Mouse (Mus musculus): ENCODE results near the gene Aldh16a1. TPM values are rescaled to one million over a fixed set of nuclear protein-coding genes. Genes with fewer than 3 reads are reported as not detected.

Aldh16a1 gene
- total RNA-seq, 2 experiments from 2014 or later, result 62.7 to 76.7 TPM

DNA sequence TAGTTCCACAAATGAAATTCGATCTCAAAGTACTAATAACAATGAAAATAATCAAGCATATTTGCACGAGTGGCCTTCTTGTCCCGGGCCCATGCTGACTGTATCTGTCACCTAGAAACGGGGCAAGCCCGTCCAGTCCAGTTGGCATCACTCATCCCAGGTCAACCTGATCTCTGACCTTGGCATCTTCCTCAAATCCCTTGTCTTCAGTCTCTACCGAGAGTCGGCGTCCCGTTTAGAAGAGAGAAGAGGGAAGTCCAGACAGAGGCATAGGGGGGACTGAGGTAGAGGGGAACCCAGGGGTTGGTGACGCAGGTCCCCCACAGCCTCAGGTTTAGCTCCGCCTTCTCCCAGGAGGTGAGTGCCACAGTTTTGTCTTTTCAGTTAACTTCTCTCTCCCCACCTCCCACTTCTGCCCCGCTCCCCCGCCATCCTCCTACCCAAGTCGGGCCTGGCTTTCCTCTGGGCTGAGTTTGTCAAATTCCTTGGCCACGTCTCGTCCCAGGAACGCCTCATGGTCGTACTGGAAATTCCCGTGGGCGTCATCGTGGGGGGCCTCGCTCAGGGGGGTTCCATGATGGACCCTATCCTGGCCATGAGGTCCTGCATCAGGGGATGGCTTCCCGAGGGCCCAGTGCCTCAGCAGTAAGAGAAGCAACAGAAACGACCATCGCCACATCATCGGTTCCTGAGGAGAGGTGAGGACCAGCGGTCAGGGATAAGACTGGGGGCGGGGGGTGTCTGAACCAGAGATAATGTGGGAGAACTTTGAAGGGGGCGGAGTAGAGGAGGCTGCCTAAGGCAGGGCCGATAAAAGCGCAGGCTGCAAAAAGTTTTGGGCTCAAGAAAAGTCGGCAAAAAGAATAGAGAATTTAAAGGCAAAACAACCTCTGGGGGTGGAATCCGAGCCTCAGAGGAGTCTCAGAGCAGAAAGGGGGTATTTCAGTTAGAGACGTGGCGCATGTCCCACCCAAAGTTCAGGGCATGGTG lies 63.1 kb downstream of the Aldh16a1 start:
- no peak for DNase-seq

Small RNAs within 50 kb of the gene (microRNA-seq; reads per million reads assigned to microRNA genes)
- 734 reads per million, percentile 75 among the genes with 10 or more reads in this experiment for gene Mir150
- 68.2 reads per million, percentile 46 among the genes with 10 or more reads in this experiment for gene Mir5121
- gene Mir7055, result not detected

Other genes with a start within 250 kb of the Aldh16a1 start
- 100 to 1,000 TPM in 1 of 2 experiments, 10 to 100 TPM in 1; 95.0 to 106 TPM for gene Ap2a1, start 225.1 kb downstream of the Aldh16a1 start, total RNA-seq (2021)
- not detected for gene Tsks, start 211.4 kb downstream of the Aldh16a1 start, total RNA-seq (2021)
- gene Cpt1c, start 179.7 kb downstream of the Aldh16a1 start, total RNA-seq (2021), result 10 to 100 TPM in 1 of 2 experiments, 1 to 10 TPM in 1; 8.6 to 10.7 TPM
- 100 to 1,000 TPM; 236 to 262 TPM for gene Prmt1, start 168.0 kb downstream of the Aldh16a1 start, total RNA-seq (2021)
- gene Irf3, start 156.9 kb downstream of the Aldh16a1 start, total RNA-seq (2021), result 100 to 1,000 TPM in 1 of 2 experiments, 10 to 100 TPM in 1; 90.4 to 123 TPM
- 10 to 100 TPM; 16.5 to 17.4 TPM for gene Bcl2l12, start 155.9 kb downstream of the Aldh16a1 start, total RNA-seq (2021)
- gene Scaf1, start 138.2 kb downstream of the Aldh16a1 start, total RNA-seq (2021), result 10 to 100 TPM; 76.9 to 82.6 TPM
- gene Rras, start 136.6 kb downstream of the Aldh16a1 start, total RNA-seq (2021), result 100 to 1,000 TPM in 1 of 2 experiments, 10 to 100 TPM in 1; 98.9 to 101 TPM
- 10 to 100 TPM; 47.7 to 59.7 TPM for gene Prr12, start 101.7 kb downstream of the Aldh16a1 start, total RNA-seq (2021)
- gene Nosip, start 92.2 kb downstream of the Aldh16a1 start, total RNA-seq (2021), result 10 to 100 TPM; 50.5 to 65.3 TPM
- 10 to 100 TPM; 18.1 to 20.5 TPM for gene Prrg2, start 91.9 kb downstream of the Aldh16a1 start, total RNA-seq (2021)
- 10 to 100 TPM; 32.2 to 38.3 TPM for gene Rcn3, start 62.4 kb downstream of the Aldh16a1 start, total RNA-seq (2021)
- 100 to 1,000 TPM; 116 to 138 TPM for gene Fcgrt, start 50.7 kb downstream of the Aldh16a1 start, total RNA-seq (2021)
- gene Rps11, start 30.1 kb downstream of the Aldh16a1 start, total RNA-seq (2021), result 1,000 to 10,000 TPM; 1,231 to 1,372 TPM
- gene Rpl13a, start 25.8 kb downstream of the Aldh16a1 start, total RNA-seq (2021), result 1,000 to 10,000 TPM; 1,621 to 1,757 TPM
- not detected for gene Gm45713, start 18.4 kb downstream of the Aldh16a1 start, total RNA-seq (2021)
- 10 to 100 TPM; 15.3 to 25.5 TPM for gene Flt3l, start 18.2 kb downstream of the Aldh16a1 start, total RNA-seq (2021)
- 10 to 100 TPM; 59.1 to 77.0 TPM for gene Pih1d1, start 281 bp downstream of the Aldh16a1 start, total RNA-seq (2021)
- gene Slc17a7, start 9.4 kb upstream of the Aldh16a1 start, total RNA-seq (2021), result under 1 TPM in 1 of 2 experiments, not detected in 1; 0.17 TPM
- gene Gfy, start 25.0 kb upstream of the Aldh16a1 start, total RNA-seq (2021), result not detected
- gene Pth2, start 26.4 kb upstream of the Aldh16a1 start, total RNA-seq (2021), result not detected
- gene Ccdc155, start 50.3 kb upstream of the Aldh16a1 start, total RNA-seq (2021), result not detected
- gene Dkkl1, start 57.6 kb upstream of the Aldh16a1 start, total RNA-seq (2021), result not detected
- 10 to 100 TPM; 10.6 to 15.3 TPM for gene Tead2, start 61.2 kb upstream of the Aldh16a1 start, total RNA-seq (2021)
- gene Cd37, start 84.5 kb upstream of the Aldh16a1 start, total RNA-seq (2021), result 1 to 10 TPM; 2.2 to 4.1 TPM
- not detected for gene Slc6a16, start 86.5 kb upstream of the Aldh16a1 start, total RNA-seq (2021)
- gene Slc6a21, start 122.9 kb upstream of the Aldh16a1 start, total RNA-seq (2021), result under 1 TPM in 1 of 2 experiments, not detected in 1; 0.13 TPM
- 1 to 10 TPM; 5.7 to 8.5 TPM for gene Trpm4, start 179.2 kb upstream of the Aldh16a1 start, total RNA-seq (2021)
- under 1 TPM in 1 of 2 experiments, not detected in 1; 0.13 TPM for gene Hrc, start 180.7 kb upstream of the Aldh16a1 start, total RNA-seq (2021)
- gene Ppfia3, start 212.4 kb upstream of the Aldh16a1 start, total RNA-seq (2021), result 1 to 10 TPM; 1.5 to 1.7 TPM
- gene Lin7b, start 216.0 kb upstream of the Aldh16a1 start, total RNA-seq (2021), result 1 to 10 TPM in 1 of 2 experiments, under 1 TPM in 1; 0.70 to 2.8 TPM
- 100 to 1,000 TPM; 223 to 308 TPM for gene Snrnp70, start 241.2 kb upstream of the Aldh16a1 start, total RNA-seq (2021)